Mouse (Mus musculus) kidney, adult 2 months (tissue): ENCODE data around the gene Arf1.

Experiments
- CTCF ChIP-seq: fragments of 200-500 bp; conservative IDR thresholded peaks from 2 replicates; pipeline ENCODE4 v1.5.1; 2011; ENCODE audit warnings: low read depth, mild to moderate bottlenecking, control low read depth, low read length, moderate library complexity, mixed read lengths; ENCODE audit not compliant: insufficient read depth, insufficient read length
- POLR2A ChIP-seq: fragments of 200-500 bp; IDR thresholded peaks from one replicate; pipeline ENCODE4 v1.6.1; 2011; ENCODE audit warnings: low read depth, low read length, control low read depth

GRCm38 (mm10) chr11:59165616-59166241 is 62.3 kb downstream of the Arf1 start:
- TF ChIP-seq CTCF = no peak
- TF ChIP-seq POLR2A = no peak
